Mouse (Mus musculus): ENCODE results near the gene Gm20388. TPM values are rescaled to one million over a fixed set of nuclear protein-coding genes. Genes with fewer than 3 reads are reported as not detected.

The Gm20388 gene
- polyA plus RNA-seq, 1 experiment from 2014 or later: 12.4 TPM

- Histone ChIP-seq H3K9me3 (ENCODE audit: control insufficient read depth, low read length) (no peaks in the 10 kb centered on the region), H3K4me3 (ENCODE audit: low read length) (no peak overlapping the region), H3K9ac (ENCODE audit: low read depth, low read length) (no peak overlapping the region), H3K4me1 (ENCODE audit: control insufficient read depth, insufficient read depth, low read depth, low read length) (peaks cover 62% of the 10 kb centered on the region), H3K27me3 (replicated peaks; ENCODE audit: control insufficient read depth, insufficient read depth, low read length) (no peaks in the 10 kb centered on the region), H3K4me2 (ENCODE audit: low read length) (no peak overlapping the region), H3K27ac (ENCODE audit: low read depth, low read length) (no peak overlapping the region), H3K36me3 (ENCODE audit: control insufficient read depth, insufficient read depth, low read length) (no peaks in the 10 kb centered on the region)
- WGBS: 63% methylated on average over 8 of the region's 8 CpGs
- ATAC-seq: no peak
Measured at GRCm38 (mm10) chr8:120500701-120501261, 590.1 kb downstream of the Gm20388 start.

- Histone ChIP-seq H3K4me2 (ENCODE audit: low read length) (no peak overlapping the region), H3K27ac (ENCODE audit: low read depth, low read length) (no peak overlapping the region), H3K4me3 (ENCODE audit: low read length) (no peak overlapping the region), H3K36me3 (ENCODE audit: control insufficient read depth, insufficient read depth, low read length) (no peaks in the 10 kb centered on the region), H3K4me1 (ENCODE audit: control insufficient read depth, insufficient read depth, low read depth, low read length) (peaks cover 68% of the 10 kb centered on the region), H3K27me3 (replicated peaks; ENCODE audit: control insufficient read depth, insufficient read depth, low read length) (no peaks in the 10 kb centered on the region), H3K9ac (ENCODE audit: low read depth, low read length) (no peak overlapping the region; the same call in 1 of the 2 replicates), H3K9me3 (ENCODE audit: control insufficient read depth, low read length) (no peaks in the 10 kb centered on the region)
- ATAC-seq: no peak
- 89% methylated on average over 5 of the region's 5 CpGs for WGBS
Measured at GRCm38 (mm10) chr8:120501426-120501825, 590.8 kb downstream of the Gm20388 start.

- no peaks in the 10 kb centered on the region for H3K9me3 ChIP-seq (ENCODE audit: control insufficient read depth, low read length)
- H3K4me3 ChIP-seq (ENCODE audit: low read length): no peak overlapping the region
- 62% methylated on average over 5 of the region's 5 CpGs for WGBS
- H3K4me2 ChIP-seq (ENCODE audit: low read length): no peak overlapping the region
- H3K9ac ChIP-seq (ENCODE audit: low read depth, low read length): no peak overlapping the region
- H3K27me3 ChIP-seq (replicated peaks; ENCODE audit: control insufficient read depth, insufficient read depth, low read length): no peaks in the 10 kb centered on the region
- no peak overlapping the region for H3K27ac ChIP-seq (ENCODE audit: low read depth, low read length)
- peaks cover 67% of the 10 kb centered on the region for H3K4me1 ChIP-seq (ENCODE audit: control insufficient read depth, insufficient read depth, low read depth, low read length)
- no peak for ATAC-seq
- no peaks in the 10 kb centered on the region for H3K36me3 ChIP-seq (ENCODE audit: control insufficient read depth, insufficient read depth, low read length)
Measured at GRCm38 (mm10) chr8:120502428-120502827, 591.8 kb downstream of the Gm20388 start.

GRCm38 (mm10) chr8:120504251-120505081 is 593.8 kb downstream of the Gm20388 start:
- ATAC-seq: peak; percentile 51; the same call in 1 of the 2 replicates
- Histone ChIP-seq H3K36me3 (ENCODE audit: control insufficient read depth, insufficient read depth, low read length) (no peaks in the 10 kb centered on the region), H3K4me1 (ENCODE audit: control insufficient read depth, insufficient read depth, low read depth, low read length) (peaks cover 66% of the 10 kb centered on the region), H3K9me3 (ENCODE audit: control insufficient read depth, low read length) (no peaks in the 10 kb centered on the region), H3K27ac (ENCODE audit: low read depth, low read length) (peak overlapping the region; percentile 80), H3K27me3 (replicated peaks; ENCODE audit: control insufficient read depth, insufficient read depth, low read length) (no peaks in the 10 kb centered on the region), H3K9ac (ENCODE audit: low read depth, low read length) (peak overlapping the region; percentile 63), H3K4me2 (ENCODE audit: low read length) (peak overlapping the region; percentile 58), H3K4me3 (ENCODE audit: low read length) (peak overlapping the region; percentile 16; the same call in 1 of the 2 replicates)
- WGBS: 3% methylated on average over 20 of the region's 20 CpGs

GRCm38 (mm10) chr8:120505082-120505511 is 594.5 kb downstream of the Gm20388 start:
- 0 out of 2 replicates have a peak, but pooled peaks have one; percentile 5 for ATAC-seq
- H3K9me3 ChIP-seq (ENCODE audit: control insufficient read depth, low read length): no peaks in the 10 kb centered on the region
- no peaks in the 10 kb centered on the region for H3K36me3 ChIP-seq (ENCODE audit: control insufficient read depth, insufficient read depth, low read length)
- 3% methylated on average over 19 of the region's 19 CpGs for WGBS
- peaks cover 72% of the 10 kb centered on the region for H3K4me1 ChIP-seq (ENCODE audit: control insufficient read depth, insufficient read depth, low read depth, low read length)
- H3K4me2 ChIP-seq (ENCODE audit: low read length): peak overlapping the region; percentile 58
- H3K4me3 ChIP-seq (ENCODE audit: low read length): peak overlapping the region; percentile 16
- peak overlapping the region; percentile 80 for H3K27ac ChIP-seq (ENCODE audit: low read depth, low read length)
- H3K27me3 ChIP-seq (replicated peaks; ENCODE audit: control insufficient read depth, insufficient read depth, low read length): no peaks in the 10 kb centered on the region
- peak overlapping the region; percentile 63 for H3K9ac ChIP-seq (ENCODE audit: low read depth, low read length)

GRCm38 (mm10) chr8:120505619-120506310 is 595.1 kb downstream of the Gm20388 start:
- Histone ChIP-seq H3K27me3 (replicated peaks; ENCODE audit: control insufficient read depth, insufficient read depth, low read length) (no peaks in the 10 kb centered on the region), H3K9me3 (ENCODE audit: control insufficient read depth, low read length) (no peaks in the 10 kb centered on the region), H3K9ac (ENCODE audit: low read depth, low read length) (peak overlapping the region; percentile 63), H3K4me1 (ENCODE audit: control insufficient read depth, insufficient read depth, low read depth, low read length) (peaks cover 75% of the 10 kb centered on the region), H3K27ac (ENCODE audit: low read depth, low read length) (peak overlapping the region; percentile 80), H3K4me2 (ENCODE audit: low read length) (peak overlapping the region; percentile 58), H3K36me3 (ENCODE audit: control insufficient read depth, insufficient read depth, low read length) (no peaks in the 10 kb centered on the region), H3K4me3 (ENCODE audit: low read length) (no peak overlapping the region; the same call in 1 of the 2 replicates)
- ATAC-seq: no peak
- WGBS: 12% methylated on average over 23 of the region's 23 CpGs

GRCm38 (mm10) chr8:120506562-120506961 is 595.9 kb downstream of the Gm20388 start:
- Histone ChIP-seq H3K9ac (ENCODE audit: low read depth, low read length) (no peak overlapping the region), H3K4me2 (ENCODE audit: low read length) (no peak overlapping the region)

GRCm38 (mm10) chr8:120507290-120507689 is 596.6 kb downstream of the Gm20388 start:
- WGBS: 92% methylated on average over 9 of the region's 9 CpGs
- no peaks in the 10 kb centered on the region for H3K36me3 ChIP-seq (ENCODE audit: control insufficient read depth, insufficient read depth, low read length)
- no peak overlapping the region for H3K4me3 ChIP-seq (ENCODE audit: low read length)
- H3K4me2 ChIP-seq (ENCODE audit: low read length): no peak overlapping the region
- no peak for ATAC-seq
- peaks cover 82% of the 10 kb centered on the region for H3K4me1 ChIP-seq (ENCODE audit: control insufficient read depth, insufficient read depth, low read depth, low read length)
- H3K27me3 ChIP-seq (replicated peaks; ENCODE audit: control insufficient read depth, insufficient read depth, low read length): no peaks in the 10 kb centered on the region
- no peaks in the 10 kb centered on the region for H3K9me3 ChIP-seq (ENCODE audit: control insufficient read depth, low read length)
- no peak overlapping the region for H3K9ac ChIP-seq (ENCODE audit: low read depth, low read length)
- no peak overlapping the region for H3K27ac ChIP-seq (ENCODE audit: low read depth, low read length)

More at GRCm38 (mm10) chr8:120506562-120506961, 595.9 kb downstream of the Gm20388 start:
- Histone ChIP-seq H3K4me1 (ENCODE audit: control insufficient read depth, insufficient read depth, low read depth, low read length) (peaks cover 76% of the 10 kb centered on the region), H3K27me3 (replicated peaks; ENCODE audit: control insufficient read depth, insufficient read depth, low read length) (no peaks in the 10 kb centered on the region), H3K4me3 (ENCODE audit: low read length) (no peak overlapping the region), H3K36me3 (ENCODE audit: control insufficient read depth, insufficient read depth, low read length) (no peaks in the 10 kb centered on the region), H3K27ac (ENCODE audit: low read depth, low read length) (no peak overlapping the region), H3K9me3 (ENCODE audit: control insufficient read depth, low read length) (no peaks in the 10 kb centered on the region)
- no peak for ATAC-seq
- WGBS: 54% methylated on average over 2 of the region's 2 CpGs
